Mouse (Mus musculus) limb, embryonic 11.5 days (tissue): ENCODE measurements around the gene Olfr56. TPM values are rescaled to one million over a fixed set of nuclear protein-coding genes. Genes with fewer than 3 reads are reported as not detected.

Experiments used
- ATAC-seq: fragments of 200-750 bp; cut with Nextera tagmentation; 2 replicates; pipeline ENCODE4 v1.8.0; 2017; ENCODE audit warnings: low read depth; ENCODE audit not compliant: insufficient number of reproducible peaks, low FRiP score, low TSS enrichment
- DNase-seq: peaks from one replicate; pipeline ENCODE4 v3.0.0-alpha.2; 2015; ENCODE audit warnings: low spot score
- H3K27ac ChIP-seq: fragments of 300-500 bp; sonication (generic); replicated peaks from 2 replicates; pipeline ENCODE4 v1.5.1; 2014; ENCODE audit warnings: low read depth, mild to moderate bottlenecking, low read length
- H3K27me3 ChIP-seq: fragments of 300-500 bp; sonication (generic); 2 replicates; pipeline ENCODE4 v1.6.1; 2014; ENCODE audit warnings: mild to moderate bottlenecking, low read length, mixed read lengths; ENCODE audit not compliant: control insufficient read depth, insufficient read depth
- H3K36me3 ChIP-seq: fragments of 300-500 bp; sonication (generic); 2 replicates; pipeline ENCODE4 v1.6.1; 2014; ENCODE audit warnings: mild to moderate bottlenecking, low read length, moderate library complexity, mixed read lengths; ENCODE audit not compliant: control insufficient read depth, insufficient read depth
- H3K4me1 ChIP-seq: fragments of 300-500 bp; sonication (generic); 2 replicates; pipeline ENCODE4 v1.6.1; 2014; ENCODE audit warnings: low read length, mixed read lengths; ENCODE audit not compliant: control insufficient read depth, insufficient read depth
- H3K4me2 ChIP-seq: fragments of 300-500 bp; sonication (generic); 2 replicates; pipeline ENCODE4 v1.6.1; 2014; ENCODE audit warnings: low read depth, mild to moderate bottlenecking, moderate library complexity; ENCODE audit not compliant: severe bottlenecking
- H3K4me3 ChIP-seq: fragments of 300-500 bp; sonication (generic); 2 replicates; pipeline ENCODE4 v1.5.1; 2014; ENCODE audit warnings: low read depth, low read length
- H3K9ac ChIP-seq: fragments of 300-500 bp; sonication (generic); 2 replicates; pipeline ENCODE4 v1.6.1; 2014; ENCODE audit warnings: mild to moderate bottlenecking, low read length
- H3K9me3 ChIP-seq: fragments of 300-500 bp; sonication (generic); 2 replicates; pipeline ENCODE4 v1.6.1; 2016; ENCODE audit warnings: low read length; ENCODE audit not compliant: control insufficient read depth
- WGBS: fragments of 180-500 bp; shearing (Covaris S2); extraction: QIAGEN DNeasy Blood & Tissue Kit; methylation state at CpG from one replicate; pipeline ENCODE4 v1.1.7; 2014; 5-methylcytosine and 5-hydroxymethylcytosine counted together
- polyA plus RNA-seq: library from polyadenylated mRNA; unstranded; fragments of >200 nt; fragmentation: Nextera tagmentation; extraction: Ambion mirVana; gene quantifications from 2 replicates; pipeline ENCODE4 v1.2.1, GENCODE M21; 2014

The Olfr56 gene
- polyA plus RNA-seq, 1 experiment from 2014 or later = not detected

DNA sequence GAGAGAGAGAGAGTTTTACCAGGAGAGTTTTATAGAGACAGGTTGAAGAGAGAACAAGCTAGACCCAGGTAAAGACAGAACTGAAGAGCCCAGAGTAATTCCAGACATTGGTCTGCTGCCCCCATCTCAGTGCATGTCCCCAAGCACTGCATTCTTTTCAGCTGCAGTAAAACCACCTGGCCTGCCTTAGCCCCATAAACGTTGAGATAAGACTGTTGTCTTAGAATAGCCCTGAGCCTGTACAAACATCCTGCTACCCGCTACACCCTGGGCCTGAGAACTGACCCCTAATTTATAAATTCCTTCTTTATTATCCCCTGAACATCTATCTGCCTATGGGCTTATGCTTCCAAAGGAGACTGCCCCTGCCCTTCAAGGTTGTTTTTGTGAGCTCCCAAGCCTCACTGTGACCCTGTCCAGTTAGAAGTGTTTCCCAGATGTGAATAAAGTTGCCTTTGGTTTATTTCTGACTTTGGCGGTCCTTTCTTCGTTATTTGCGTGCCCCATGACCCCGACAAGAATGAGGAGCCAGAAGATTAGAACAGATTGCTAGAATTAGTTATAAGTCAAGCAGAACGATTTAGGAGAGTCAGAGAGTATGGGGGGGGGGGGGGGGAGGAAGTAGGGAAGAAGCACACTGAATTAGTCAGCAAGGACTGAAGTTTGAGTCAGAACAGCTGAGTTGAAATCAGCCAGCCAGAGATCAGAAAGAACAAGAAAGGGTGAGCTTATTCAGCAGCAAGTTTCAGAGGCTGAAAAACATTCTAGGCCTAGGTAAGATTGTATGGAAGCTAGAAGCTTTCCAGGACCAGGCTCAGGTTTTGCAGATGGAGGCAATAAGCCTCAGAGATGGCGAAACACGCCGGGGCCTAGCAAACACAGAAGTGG, 129.2 kb downstream of the Olfr56 start:
- 56% methylated on average over 10 of the region's 10 CpGs for WGBS
- no peaks in the 10 kb centered on the region for H3K27me3 ChIP-seq
- DNase-seq (no peak), ATAC-seq (no peak)
- H3K4me3 ChIP-seq = no peak overlapping the region
- no peak overlapping the region for H3K27ac ChIP-seq
- H3K9me3 ChIP-seq = no peaks in the 10 kb centered on the region
- no peak overlapping the region for H3K9ac ChIP-seq
- H3K4me2 ChIP-seq = no peak overlapping the region
- H3K4me1 ChIP-seq = no peaks in the 10 kb centered on the region
- H3K36me3 ChIP-seq = no peaks in the 10 kb centered on the region

- H3K9me3 ChIP-seq = no peaks in the 10 kb centered on the region
- DNase-seq (peak; percentile 47), ATAC-seq (no peak)
- no peak overlapping the region for H3K4me3 ChIP-seq
- H3K36me3 ChIP-seq = no peaks in the 10 kb centered on the region
- no peaks in the 10 kb centered on the region for H3K27me3 ChIP-seq
- WGBS = 19% methylated on average over 1 of the region's 1 CpGs
- H3K4me2 ChIP-seq = no peak overlapping the region
- no peak overlapping the region for H3K27ac ChIP-seq
- no peaks in the 10 kb centered on the region for H3K4me1 ChIP-seq
- no peak overlapping the region for H3K9ac ChIP-seq
Measured at GRCm38 (mm10) chr11:49108833-49109232, 130.1 kb downstream of the Olfr56 start.

- H3K4me2 ChIP-seq = no peak overlapping the region
- H3K27me3 ChIP-seq = no peaks in the 10 kb centered on the region
- no peak overlapping the region for H3K27ac ChIP-seq
- 75% methylated on average over 1 of the region's 1 CpGs for WGBS
- no peaks in the 10 kb centered on the region for H3K9me3 ChIP-seq
- no peaks in the 10 kb centered on the region for H3K4me1 ChIP-seq
- H3K4me3 ChIP-seq = no peak overlapping the region
- ATAC-seq = no peak
- no peak overlapping the region for H3K9ac ChIP-seq
- DNase-seq = no peak
- H3K36me3 ChIP-seq = no peaks in the 10 kb centered on the region
Measured at GRCm38 (mm10) chr11:49111000-49111399, 132.3 kb downstream of the Olfr56 start.

DNA sequence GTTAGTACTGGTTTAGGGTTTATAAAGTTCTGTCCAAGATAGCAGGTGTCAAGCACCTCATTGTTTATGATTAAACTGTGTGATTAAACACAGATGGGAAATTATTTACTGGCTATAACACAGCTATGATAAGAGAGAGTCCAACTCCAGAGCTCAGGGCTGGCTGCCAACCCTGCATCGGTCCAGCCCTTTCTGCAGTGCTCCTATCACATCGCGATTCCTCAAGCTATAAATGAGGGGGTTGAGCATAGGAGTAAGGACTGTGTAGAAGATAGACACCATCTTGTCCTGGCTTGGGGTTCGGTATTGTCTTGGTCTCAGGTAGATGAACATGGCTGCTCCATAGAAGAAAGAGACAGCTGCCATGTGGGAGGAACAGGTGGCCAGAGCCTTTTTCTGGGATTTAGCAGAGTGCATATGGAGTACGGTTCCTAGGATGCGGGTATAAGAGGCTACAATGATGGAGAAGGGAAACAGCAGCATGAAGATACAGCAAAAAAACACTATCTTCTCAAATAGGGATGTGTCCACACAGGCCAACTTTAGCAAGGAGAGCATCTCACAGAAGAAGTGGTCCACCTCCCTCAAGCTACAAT, 134.0 kb downstream of the Olfr56 start:
- Histone ChIP-seq H3K27ac (no peak overlapping the region), H3K9me3 (no peaks in the 10 kb centered on the region), H3K4me2 (no peak overlapping the region), H3K27me3 (no peaks in the 10 kb centered on the region), H3K4me3 (no peak overlapping the region), H3K36me3 (no peaks in the 10 kb centered on the region), H3K4me1 (no peaks in the 10 kb centered on the region), H3K9ac (no peak overlapping the region)
- ATAC-seq = no peak
- 84% methylated on average over 6 of the region's 6 CpGs for WGBS
- no peak for DNase-seq

GRCm38 (mm10) chr11:49114158-49114557, 135.5 kb downstream of the Olfr56 start:
- H3K9me3 ChIP-seq = no peaks in the 10 kb centered on the region
- H3K4me3 ChIP-seq = no peak overlapping the region
- no peaks in the 10 kb centered on the region for H3K4me1 ChIP-seq
- WGBS = 75% methylated on average over 2 of the region's 2 CpGs
- no peak overlapping the region for H3K9ac ChIP-seq
- no peaks in the 10 kb centered on the region for H3K36me3 ChIP-seq
- ATAC-seq (no peak), DNase-seq (no peak)
- no peak overlapping the region for H3K27ac ChIP-seq
- no peak overlapping the region for H3K4me2 ChIP-seq
- H3K27me3 ChIP-seq = no peaks in the 10 kb centered on the region

GRCm38 (mm10) chr11:49114774-49115173, 136.1 kb downstream of the Olfr56 start, which contains the start of gene Olfr1396:
TSS of gene Olfr1396 (minus strand) at chr11:49114874.
- no peaks in the 10 kb centered on the region for H3K4me1 ChIP-seq
- no peak within 1 kb of the TSS for H3K9ac ChIP-seq
- H3K27me3 ChIP-seq = no peaks in the 10 kb centered on the region
- no peak within 1 kb of the TSS for H3K27ac ChIP-seq
- DNase-seq (no peak), ATAC-seq (no peak)
- no peaks in the 10 kb centered on the region for H3K9me3 ChIP-seq
- no peak within 1 kb of the TSS for H3K4me2 ChIP-seq
- no peak within 1 kb of the TSS for H3K4me3 ChIP-seq
- no peaks in the 10 kb centered on the region for H3K36me3 ChIP-seq

- H3K9me3 ChIP-seq = no peaks in the 10 kb centered on the region
- WGBS = 88% methylated on average over 3 of the region's 3 CpGs
- H3K4me3 ChIP-seq = no peak overlapping the region
- H3K36me3 ChIP-seq = no peaks in the 10 kb centered on the region
- H3K27me3 ChIP-seq = no peaks in the 10 kb centered on the region
- no peak overlapping the region for H3K9ac ChIP-seq
- H3K4me2 ChIP-seq = no peak overlapping the region
- no peak overlapping the region for H3K27ac ChIP-seq
- DNase-seq = no peak
- H3K4me1 ChIP-seq = no peaks in the 10 kb centered on the region
- ATAC-seq = no peak
Measured at GRCm38 (mm10) chr11:49119635-49120034, 140.9 kb downstream of the Olfr56 start.

- H3K4me3 ChIP-seq = no peak overlapping the region
- H3K4me1 ChIP-seq = no peaks in the 10 kb centered on the region
- no peak overlapping the region for H3K9ac ChIP-seq
- H3K9me3 ChIP-seq = no peaks in the 10 kb centered on the region
- no peaks in the 10 kb centered on the region for H3K27me3 ChIP-seq
- H3K4me2 ChIP-seq = no peak overlapping the region
- ATAC-seq (no peak), DNase-seq (no peak)
- 90% methylated on average over 2 of the region's 2 CpGs for WGBS
- no peaks in the 10 kb centered on the region for H3K36me3 ChIP-seq
- H3K27ac ChIP-seq = no peak overlapping the region
Measured at GRCm38 (mm10) chr11:49124169-49124568, 145.5 kb downstream of the Olfr56 start.
